Mouse (Mus musculus) spleen, adult 2 months (tissue): ENCODE data around the gene Zbtb16.

Source experiments
- CTCF ChIP-seq: fragments of 200-500 bp; IDR thresholded peaks from 2 replicates; pipeline ENCODE4 v1.5.1; 2011; ENCODE audit warnings: mild to moderate bottlenecking, inconsistent platforms; ENCODE audit not compliant: insufficient read depth, insufficient read length, insufficient replicate concordance; ENCODE audit errors: extremely low read depth
- POLR2A ChIP-seq: fragments of 200-500 bp; IDR thresholded peaks from 2 replicates; pipeline ENCODE4 v1.6.1; 2011; ENCODE audit warnings: low read depth, low read length, inconsistent platforms

DNA sequence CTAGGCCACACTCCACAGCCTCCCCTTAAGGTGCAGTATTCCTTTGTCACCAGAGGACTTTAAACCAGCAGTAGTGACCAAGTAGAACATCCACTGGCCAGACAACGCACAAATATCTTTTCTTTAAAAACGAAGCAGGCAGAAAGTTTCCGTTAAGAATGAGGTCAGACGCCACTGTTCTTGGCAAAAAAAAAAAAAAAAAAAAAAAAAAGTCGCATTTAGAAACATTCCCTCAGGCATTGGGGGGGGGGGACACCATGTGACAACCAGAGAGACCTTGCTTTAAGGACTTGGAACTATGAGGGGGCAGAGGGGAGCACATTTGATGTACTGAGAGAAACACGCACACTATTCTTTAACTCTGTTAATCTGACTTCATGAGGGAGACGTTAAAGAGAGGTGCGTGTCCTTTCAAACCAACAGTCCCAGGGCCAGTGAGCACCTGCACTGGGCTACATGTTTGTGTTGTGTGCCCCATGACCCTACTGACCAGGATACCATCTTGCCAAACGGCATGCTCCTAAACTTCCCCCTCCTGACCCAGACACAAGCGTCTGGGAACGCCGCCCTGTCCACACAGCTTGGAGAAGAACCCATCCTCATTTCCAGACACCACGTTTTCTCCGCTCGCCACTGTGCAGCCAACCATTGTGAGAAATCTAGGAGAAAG lies 14.0 kb downstream of the Zbtb16 start:
- TF ChIP-seq CTCF (no peak), POLR2A (no peak)
